Mouse (Mus musculus) common myeloid progenitor, adult 5-6 weeks (primary cell): Measurements from ENCODE around the gene Zfp385c. TPM values are rescaled to one million over a fixed set of nuclear protein-coding genes. Genes with fewer than 3 reads are reported as not detected.
"Not testable (repeated sequence)": the region's sequence is repeated elsewhere in the genome, so short reads cannot be mapped to it uniquely, and the experiment has no call there.

Experiments used
- ATAC-seq: replicated peaks from 2 replicates; pipeline ENCODE4 v1.8.0; 2016; ENCODE audit warnings: low read depth, mild to moderate bottlenecking, moderate TSS enrichment, inconsistent platforms; ENCODE audit not compliant: poor library complexity, severe bottlenecking
- total RNA-seq: library from RNA; stranded (forward); fragments of 200-1000, 187-1606 nt; gene quantifications from 2 replicates; pipeline ENCODE4 v1.2.3, GENCODE M21; 2017

Gene Zfp385c
- total RNA-seq, 1 experiment from 2014 or later: not detected

DNA sequence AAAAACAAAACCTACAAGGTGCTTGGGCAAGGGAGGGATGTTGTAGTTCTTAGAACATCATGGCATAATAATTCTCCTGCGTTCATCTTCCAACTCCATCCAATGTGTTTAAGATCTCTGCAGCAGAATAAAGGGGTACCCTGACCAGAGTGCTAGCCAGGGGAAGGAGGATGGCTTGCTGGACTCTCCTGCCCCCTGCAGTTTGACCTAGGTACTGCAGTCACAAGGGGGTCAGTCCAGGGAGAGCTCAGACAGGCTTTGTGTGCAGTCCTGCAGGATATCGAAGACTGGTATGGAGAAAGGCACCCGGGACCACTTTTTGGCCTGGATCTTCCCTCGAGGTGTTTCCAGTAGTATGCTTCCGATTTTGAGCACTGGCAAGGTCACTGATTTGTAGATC is 2.7 kb upstream of the Zfp385c start:
- ATAC-seq: peak; percentile 67

DNA sequence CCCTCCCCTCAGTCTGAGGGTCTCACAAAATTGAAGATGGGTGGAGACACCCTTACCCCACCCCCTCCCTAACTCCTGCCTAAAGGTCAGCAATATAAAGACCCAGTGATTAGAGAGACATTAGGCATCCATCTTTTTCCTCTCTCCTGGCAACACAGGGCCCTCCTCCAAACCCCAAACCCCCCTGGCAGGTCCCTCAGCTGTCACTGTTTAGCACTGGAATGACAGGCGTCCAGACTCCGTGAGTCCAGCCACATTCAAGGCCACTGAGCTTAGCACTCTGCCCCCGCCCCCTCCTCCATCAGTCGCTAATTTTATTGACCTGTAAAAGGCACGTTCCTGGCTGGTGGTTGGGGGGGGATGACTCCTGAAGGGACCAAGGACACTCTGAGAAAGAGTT is 899 bp upstream of the Zfp385c start:
- ATAC-seq: no peak

DNA sequence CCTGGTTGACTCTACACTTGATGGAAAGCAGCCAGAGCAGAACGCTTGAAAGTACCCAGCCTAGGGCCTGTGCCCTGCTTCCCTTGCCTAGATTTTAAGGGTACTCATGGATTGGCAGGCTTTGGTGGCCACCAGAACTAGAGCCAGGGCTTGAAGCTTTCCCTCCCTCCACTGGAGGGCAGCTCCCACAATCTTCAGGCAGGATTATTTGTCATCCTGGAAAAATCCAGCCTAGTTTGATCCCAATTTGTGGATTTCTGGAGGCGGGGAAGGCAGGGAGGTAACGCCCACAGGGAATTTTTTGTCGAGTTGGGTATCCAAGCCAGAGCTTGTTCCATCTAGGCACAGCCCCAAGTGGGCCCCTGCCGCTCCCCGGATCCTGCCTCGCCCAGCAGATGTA is 1.9 kb downstream of the Zfp385c start:
- ATAC-seq: no peak

DNA sequence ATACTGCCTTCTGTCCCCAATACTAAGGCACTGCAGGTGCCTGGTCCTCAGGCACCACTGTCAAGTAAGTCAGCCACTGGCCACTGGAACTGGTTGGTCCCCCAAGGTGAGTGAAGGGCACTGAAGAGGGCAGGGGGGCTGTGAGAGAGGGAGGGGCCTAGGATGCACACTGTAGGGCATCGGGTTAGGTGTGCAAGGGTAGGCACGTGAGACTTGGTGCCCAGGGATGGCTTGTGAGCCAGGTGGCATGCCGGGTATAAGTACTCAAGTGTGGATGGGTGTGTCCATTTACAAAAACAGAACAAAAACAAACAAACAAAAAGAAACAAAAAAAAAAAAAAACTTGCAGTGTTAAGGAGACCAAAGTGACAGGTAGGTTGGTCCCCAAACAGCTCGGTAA is 3.8 kb downstream of the Zfp385c start:
- no peak for ATAC-seq

DNA sequence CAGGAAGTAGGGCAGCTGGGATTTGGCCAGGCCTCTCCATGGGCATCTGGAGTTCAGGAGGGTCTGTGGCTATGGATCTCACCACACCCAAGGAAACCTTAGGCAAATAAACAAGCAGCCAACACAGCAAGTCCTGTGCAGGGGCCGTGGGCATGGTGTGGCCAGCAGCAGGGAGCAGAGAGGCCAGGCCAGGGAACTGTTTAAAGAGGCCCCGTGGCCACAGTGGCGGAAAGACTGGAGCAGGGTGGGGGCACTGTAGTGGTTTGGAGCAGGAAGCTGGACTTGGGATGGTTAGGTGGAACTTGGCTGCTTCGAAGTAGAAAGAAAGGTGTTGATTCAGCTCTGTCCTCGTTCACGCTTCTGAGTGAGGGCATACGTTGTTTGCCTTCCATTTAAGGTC is 5.0 kb downstream of the Zfp385c start:
- no peak for ATAC-seq

DNA sequence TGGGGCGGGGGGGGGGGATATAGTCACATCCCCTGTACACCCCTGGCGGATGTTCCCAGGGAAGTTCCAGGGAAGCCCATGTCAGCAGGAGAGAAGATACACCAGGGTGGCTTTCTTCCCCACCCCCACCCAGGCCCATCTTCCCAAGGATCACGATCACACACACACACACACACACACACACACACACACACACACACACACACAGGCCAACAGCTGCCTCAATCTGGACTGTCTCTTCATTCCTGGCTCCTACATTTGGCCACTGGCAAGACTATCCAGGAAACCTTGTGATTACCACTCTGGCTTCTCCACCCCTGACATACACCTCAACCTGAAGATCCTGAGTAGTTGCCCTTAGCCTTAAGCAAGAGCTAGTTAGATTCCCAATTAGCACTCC is 6.9 kb downstream of the Zfp385c start:
- ATAC-seq: no peak

DNA sequence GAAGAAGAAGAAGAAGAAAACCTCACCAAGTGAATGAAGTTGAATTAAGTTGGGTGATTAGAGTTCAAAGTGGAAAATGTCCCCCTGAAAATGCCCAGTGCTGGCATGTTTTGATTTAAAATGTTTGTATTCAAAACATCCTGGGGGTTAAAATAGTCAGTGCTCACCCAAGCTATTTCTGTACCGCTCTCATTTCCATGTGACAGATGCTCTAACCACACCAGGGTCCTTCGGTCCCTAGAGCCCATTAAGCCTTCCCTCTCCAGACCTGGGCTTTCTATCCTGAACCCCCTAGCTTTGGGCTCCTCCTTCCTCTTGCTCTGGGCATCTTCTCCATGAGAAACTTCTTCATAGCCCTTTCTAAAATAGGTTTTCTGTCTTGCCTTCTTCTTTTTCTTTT is 8.2 kb downstream of the Zfp385c start:
- no peak for ATAC-seq

DNA sequence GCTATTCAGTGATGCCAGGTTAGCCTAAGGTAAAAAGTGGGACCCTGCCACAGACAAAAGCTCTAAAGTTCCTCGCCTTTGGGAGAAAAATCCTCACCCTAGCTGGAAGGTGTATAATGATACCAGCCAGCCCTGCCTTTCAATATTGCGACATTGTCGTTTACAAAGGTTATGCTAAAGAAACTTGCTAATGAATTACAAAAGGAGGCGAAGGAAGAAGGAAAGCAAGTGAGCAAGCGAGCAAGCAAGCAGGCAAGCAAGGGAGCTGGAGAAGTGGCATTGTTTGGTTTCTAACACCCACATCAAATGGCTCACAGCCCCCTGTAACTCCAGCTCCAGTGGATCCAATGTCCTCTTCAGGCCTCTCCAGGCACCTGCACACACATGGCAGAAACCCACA is 9.7 kb downstream of the Zfp385c start:
- no peak for ATAC-seq

DNA sequence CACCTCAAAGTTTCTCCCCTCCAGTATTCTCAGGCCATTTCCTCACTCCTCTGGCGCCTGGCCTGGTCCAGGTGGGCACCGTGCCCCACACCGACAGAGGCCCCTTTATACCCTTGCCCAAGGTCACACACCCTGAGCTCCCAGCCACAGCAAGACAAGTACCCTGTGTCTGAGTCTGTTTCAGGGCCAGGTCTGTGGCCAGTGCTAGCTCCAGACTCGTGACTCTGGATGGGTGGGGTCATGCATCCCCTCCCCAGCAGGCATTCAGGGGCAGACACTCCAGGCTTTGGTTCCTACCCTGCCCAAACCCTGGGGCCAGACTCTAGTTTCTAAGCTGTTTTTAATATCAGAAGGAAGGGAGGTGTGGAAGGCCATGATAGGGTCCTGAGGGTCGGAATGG is 10.4 kb downstream of the Zfp385c start:
- no peak for ATAC-seq

DNA sequence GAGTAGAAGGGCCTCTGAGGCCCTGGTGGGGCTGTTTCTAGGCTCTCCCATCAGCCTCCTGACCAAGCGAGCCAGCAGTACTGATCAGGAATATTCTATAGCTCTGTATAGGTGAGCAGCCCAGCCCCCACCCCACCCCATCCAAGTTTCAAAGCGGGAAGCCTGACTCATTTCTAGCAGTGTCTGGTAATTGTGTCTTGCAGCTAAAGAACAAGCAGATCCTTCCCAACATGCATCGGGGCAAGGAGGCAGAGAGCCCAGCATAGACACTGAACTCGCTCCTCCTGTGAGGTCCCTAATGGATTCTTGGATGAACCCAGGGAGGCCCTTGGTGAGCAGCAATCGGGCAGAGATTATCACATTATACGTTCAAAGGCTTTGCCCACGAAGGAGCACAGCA is 14.4 kb downstream of the Zfp385c start:
- no peak for ATAC-seq

DNA sequence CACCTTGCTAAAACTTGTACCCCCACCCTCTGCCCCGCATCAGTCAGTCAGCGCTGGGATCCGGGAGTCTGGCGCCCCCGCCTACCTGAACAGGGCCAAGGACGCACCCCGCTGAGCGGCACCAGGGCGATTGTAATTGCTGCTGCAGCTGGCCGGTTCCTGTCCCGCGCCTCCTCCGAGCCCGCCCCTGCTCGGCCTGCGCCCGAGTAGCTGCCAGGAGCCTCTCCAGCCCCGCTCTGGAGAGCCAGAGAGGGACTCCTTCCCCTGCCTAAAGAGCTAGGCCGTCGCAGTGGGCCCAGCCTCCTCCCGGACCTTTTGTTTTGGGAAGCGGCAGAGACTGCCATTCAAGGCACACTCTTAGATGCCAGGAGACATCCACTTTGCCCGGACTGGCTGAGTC is 19.1 kb downstream of the Zfp385c start:
- no peak for ATAC-seq

DNA sequence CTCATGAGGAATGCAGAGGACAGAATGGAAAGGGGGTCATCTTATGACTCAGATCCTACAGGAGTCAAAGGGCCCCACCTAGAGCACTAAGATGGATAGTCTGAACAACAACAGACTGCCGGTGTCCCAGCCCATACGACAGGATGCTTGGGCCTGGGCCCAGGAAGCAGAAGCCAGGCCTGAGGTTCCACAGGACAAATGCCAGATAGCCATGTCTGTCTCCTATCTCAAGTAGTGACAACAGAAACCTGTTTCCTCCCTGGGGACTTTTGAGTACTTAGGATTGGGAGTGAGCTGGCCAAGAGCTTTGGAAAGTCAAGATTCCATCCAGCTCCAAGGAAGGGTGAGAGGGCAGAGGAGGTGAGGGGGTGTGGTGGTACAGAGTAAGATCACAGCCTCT is 20.3 kb downstream of the Zfp385c start:
- ATAC-seq: no peak

DNA sequence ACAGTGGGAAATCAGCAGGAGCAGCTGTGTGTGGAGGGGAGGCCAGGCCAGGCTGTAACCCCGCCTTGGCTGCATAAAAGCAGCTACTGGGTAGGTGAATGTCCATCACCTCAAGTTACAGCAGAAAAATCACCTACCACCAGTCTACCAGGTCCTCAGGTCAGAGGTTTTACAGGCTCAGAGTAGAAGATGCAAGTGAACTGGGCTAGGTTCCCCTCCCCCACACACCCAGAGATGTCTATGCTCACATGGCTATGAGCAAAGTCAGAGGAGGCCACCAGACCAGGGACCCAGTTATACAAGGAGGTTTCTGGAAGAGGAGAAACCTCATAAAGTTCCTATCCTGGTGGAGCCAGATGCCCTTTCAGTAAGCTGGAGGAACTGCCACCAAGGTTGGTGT is 21.2 kb downstream of the Zfp385c start:
- no peak for ATAC-seq

DNA sequence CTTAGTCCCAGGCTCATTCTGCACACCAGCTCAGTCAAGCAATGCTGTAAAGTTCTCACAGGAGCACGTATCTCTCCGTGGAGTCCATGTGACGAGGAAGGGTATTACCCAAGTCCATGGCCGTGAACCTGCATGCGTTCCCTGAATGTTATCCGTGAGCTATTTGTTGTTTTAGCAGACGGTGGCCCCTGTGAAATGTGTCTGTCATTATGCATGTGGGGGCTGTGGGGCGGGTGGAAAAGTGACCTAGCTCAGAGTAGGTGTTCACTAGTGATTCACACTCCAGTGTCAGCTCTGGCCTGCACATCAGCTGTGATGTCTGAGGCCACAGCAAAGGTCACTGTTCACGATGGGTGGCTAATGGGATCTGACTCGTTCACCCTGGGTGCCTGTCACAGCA is 32.4 kb downstream of the Zfp385c start:
- no peak for ATAC-seq

DNA sequence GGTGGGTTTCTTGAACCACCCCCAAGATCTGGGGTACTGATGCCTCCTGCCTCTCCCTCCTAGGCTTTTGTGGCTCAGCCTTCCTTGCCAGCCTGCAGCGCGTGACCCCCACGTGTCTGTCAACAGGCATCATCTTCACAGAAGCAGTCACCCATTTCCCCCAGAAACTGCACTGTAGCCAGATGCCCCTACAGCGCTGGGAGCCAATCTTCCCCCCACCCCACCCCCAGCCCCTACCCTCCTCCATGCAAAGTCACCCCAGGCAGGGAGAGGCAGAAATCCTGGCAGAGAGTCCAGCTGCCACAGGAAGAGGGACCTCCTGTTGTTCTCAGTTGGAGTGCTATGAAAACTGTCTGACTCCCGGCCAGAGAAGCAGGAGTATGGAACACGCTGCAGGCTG is 35.8 kb downstream of the Zfp385c start:
- ATAC-seq: 0 out of 2 replicates have a peak, but pooled peaks have one; percentile 22

DNA sequence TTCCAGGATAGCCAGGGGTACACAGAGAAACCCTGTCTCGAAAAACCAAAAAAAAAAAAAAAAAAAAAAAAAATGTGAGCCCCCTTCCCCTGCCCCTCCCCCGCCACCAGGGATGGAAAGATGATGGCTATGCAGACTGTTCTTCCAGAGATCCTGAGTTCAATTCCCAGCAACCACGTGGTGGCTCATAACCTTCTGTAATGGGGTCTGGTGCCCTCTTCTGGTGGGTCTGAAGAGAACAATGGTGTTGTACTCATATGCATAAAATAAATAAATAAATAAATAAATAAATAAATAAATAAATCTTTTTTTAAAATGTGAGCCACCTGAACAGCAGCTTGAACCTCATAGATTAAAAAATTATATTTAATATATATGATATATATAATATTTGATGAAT is 36.7 kb downstream of the Zfp385c start:
- not testable (repeated sequence) for ATAC-seq

DNA sequence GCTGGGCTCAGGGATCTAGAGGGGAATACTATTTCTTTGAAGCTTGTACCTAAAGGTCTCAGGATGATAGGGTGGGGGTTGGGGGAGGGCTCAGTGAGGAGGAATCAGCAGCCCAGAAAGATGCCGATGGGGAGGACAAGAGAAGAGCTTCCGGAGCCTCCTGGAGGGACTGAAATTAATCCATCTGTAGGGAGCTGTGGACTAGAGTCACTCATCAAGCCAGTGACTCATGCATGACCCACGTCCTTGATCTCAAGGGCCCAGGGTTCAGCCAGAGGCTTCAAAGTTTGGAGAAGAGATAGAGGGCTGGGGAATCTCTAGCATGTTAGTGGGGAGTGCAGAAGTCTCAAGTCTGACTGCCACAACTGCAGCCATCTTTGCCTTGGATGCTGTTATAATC is 40.5 kb downstream of the Zfp385c start:
- no peak for ATAC-seq

DNA sequence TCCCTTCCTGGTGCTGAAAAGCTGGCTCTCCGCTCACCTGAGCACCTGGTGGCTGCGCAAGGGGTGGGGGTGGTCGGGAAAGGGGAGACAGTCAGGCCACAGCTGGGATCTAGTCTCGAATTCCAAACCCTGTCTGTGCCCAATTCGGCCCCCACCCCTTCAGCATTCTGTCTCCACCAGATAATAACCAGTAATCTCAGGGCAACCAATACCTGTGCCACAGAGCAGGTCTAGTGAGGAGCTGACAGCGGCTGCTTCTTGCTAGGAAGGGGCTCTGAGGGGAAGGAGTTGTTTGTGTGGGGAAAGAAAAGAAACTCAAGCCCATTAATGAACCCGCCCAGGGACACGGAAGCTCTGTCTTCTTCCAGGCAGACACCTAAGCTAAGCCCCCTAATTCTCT is 41.0 kb downstream of the Zfp385c start:
- no peak for ATAC-seq

DNA sequence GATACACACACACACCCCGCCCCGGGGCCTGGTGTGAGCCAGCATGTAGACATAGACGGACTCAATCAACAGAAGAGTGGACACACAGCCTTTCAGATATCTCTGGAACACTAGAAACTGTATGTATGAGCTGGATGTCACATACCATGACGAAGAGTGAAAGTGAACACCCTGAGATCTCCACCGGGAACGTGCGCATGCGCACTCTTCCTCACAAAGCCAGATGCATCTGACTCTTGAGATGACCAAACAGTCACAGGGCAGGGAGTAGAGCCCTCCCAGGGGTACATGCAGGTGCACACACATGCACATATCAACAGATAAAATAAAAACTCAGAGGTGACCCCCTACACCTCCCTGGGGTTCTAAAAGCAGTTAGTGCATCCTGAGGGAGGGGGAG is 43.9 kb downstream of the Zfp385c start:
- no peak for ATAC-seq

DNA sequence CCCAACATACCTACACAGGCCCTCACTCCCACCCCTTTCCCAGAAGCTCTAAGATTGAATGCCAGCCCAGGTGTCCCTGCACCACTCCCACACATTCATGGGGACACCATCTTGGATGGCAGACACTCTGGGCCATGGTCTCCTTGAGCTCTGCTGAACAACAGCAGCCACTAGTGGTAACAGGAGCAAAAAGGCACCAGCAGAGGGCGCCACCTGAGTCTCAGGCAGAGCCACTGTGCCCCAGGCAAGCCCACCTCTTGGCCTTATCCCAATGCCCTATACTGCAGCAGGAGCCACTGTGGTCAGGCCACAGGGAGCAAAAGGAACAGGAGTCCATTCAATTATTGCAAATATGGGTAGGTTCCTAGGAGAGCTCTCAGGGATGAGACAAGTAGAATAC is 46.0 kb downstream of the Zfp385c start:
- peak; percentile 87 for ATAC-seq

DNA sequence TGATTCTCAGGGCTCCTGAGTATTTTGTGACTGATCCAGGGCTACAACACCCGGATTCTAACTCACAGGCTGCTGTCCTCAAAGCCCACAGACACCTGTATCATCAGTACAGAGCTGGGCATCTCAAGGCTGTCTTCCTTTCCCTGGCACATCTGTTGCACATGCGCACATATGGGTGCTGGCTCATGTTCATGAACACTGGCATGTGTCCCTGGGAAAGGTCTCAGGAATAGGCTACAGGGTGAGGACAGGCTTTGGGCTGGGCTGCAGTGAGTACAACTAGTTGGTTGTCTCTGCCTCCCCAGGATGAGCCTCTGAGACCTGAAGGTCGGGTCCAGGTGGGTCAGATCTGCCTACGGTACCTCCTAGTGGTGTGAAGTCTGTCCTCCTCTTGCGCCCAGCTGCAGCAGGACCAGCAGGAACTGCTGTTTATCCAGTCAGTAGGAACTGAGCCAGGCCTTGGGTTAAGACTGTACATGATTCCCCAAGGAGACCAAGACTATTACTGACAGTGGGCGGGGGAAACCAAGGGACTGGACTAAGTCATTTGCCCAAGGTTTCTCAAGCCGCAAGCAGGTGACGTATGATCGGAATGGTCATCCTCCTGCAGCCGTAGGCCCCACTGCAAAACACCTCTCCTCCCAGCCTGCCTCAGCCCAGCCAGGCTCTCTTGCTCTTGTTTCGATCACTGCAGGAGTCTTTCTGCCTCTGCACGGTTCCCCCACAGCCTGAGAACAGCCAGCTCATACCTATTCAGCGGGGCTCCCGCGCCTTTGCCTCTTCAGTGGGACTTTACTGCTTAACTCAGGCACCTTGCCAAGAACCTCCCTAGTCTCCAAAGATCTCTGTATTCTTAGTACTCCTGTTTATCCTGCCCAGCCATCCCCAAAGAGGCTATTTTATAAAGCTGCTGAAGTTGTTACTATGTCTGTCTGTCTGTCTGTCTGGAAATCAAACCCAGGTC is 48.4 kb downstream of the Zfp385c start:
- ATAC-seq: no peak
